Mouse (Mus musculus) CD4-positive naive resting alpha-beta T cell, adult 76 days (primary cell): ENCODE results near the gene Il1f10. TPM values are rescaled to one million over a fixed set of nuclear protein-coding genes. Genes with fewer than 3 reads are reported as not detected.

Experiments
- total RNA-seq: library from RNA; stranded (reverse); gene quantifications from one replicate; pipeline ENCODE4 v1.2.4, GENCODE M21; 2023

Gene Il1f10
- total RNA-seq = not detected

GRCm38 (mm10) chr2:24290896-24291295 is at the start of gene Il1f10:
Gene Il1f10 (plus strand): TSS chr2:24291196.

GRCm38 (mm10) chr2:24276654-24277053 is 14.3 kb upstream of the Il1f10 start, which contains the start of gene Il1f5:
Gene Il1f5 (plus strand): TSS chr2:24276954.

GRCm38 (mm10) chr2:24336545-24336944 is 45.5 kb downstream of the Il1f10 start, which contains the start of gene Il1rn:
Gene Il1rn (plus strand): TSS chr2:24336853.

Other genes starting within 250 kb of the Il1f10 start
- gene Hnmt, start 241.8 kb upstream of the Il1f10 start, total RNA-seq = not detected
- gene Tbpl2, start 194.6 kb upstream of the Il1f10 start, total RNA-seq = not detected
- not detected for gene Il1f8, start 138.0 kb upstream of the Il1f10 start, total RNA-seq
- gene Il1f9, start 104.7 kb upstream of the Il1f10 start, total RNA-seq = 0.47 TPM
- not detected for gene Il1f6, start 75.8 kb upstream of the Il1f10 start, total RNA-seq
- not detected for gene Il1f5, start 14.2 kb upstream of the Il1f10 start, total RNA-seq
- 0.44 TPM for gene Il1rn, start 45.7 kb downstream of the Il1f10 start, total RNA-seq
- 162 TPM for gene Psd4, start 76.4 kb downstream of the Il1f10 start, total RNA-seq
- not detected for gene Pax8, start 184.4 kb downstream of the Il1f10 start, total RNA-seq